Mouse (Mus musculus) forebrain, embryonic 15.5 days (tissue): Measurements from ENCODE around the gene Mcoln1. TPM values are rescaled to one million over a fixed set of nuclear protein-coding genes. Genes with fewer than 3 reads are reported as not detected.

Experiments
- ATAC-seq: fragments of 200-750 bp; cut with Nextera tagmentation; replicated peaks from 2 replicates; pipeline ENCODE4 v1.8.0; 2017; ENCODE audit warnings: mild to moderate bottlenecking, moderate TSS enrichment, moderate library complexity
- H3K27ac ChIP-seq: fragments of 300-500 bp; sonication (generic); replicated peaks from 2 replicates; pipeline ENCODE4 v1.5.1; 2015; ENCODE audit warnings: mild to moderate bottlenecking, inconsistent platforms
- H3K27me3 ChIP-seq: fragments of 300-500 bp; sonication (generic); 2 replicates; pipeline ENCODE4 v1.6.1; 2015; ENCODE audit warnings: inconsistent platforms
- H3K36me3 ChIP-seq: fragments of 300-500 bp; sonication (generic); 2 replicates; pipeline ENCODE4 v1.6.1; 2015; ENCODE audit warnings: mild to moderate bottlenecking, inconsistent platforms
- H3K4me1 ChIP-seq: fragments of 300-500 bp; sonication (generic); 2 replicates; pipeline ENCODE4 v1.6.1; 2015; ENCODE audit warnings: inconsistent platforms
- H3K4me2 ChIP-seq: fragments of 300-500 bp; sonication (generic); replicated peaks from 2 replicates; pipeline ENCODE4 v1.6.1; 2015; ENCODE audit warnings: mild to moderate bottlenecking, inconsistent platforms
- H3K4me3 ChIP-seq: fragments of 300-500 bp; sonication (generic); 2 replicates; pipeline ENCODE4 v1.5.1; 2015; ENCODE audit warnings: mild to moderate bottlenecking, inconsistent platforms
- H3K9ac ChIP-seq: fragments of 300-500 bp; sonication (generic); replicated peaks from 2 replicates; pipeline ENCODE4 v1.6.1; 2015; ENCODE audit warnings: mild to moderate bottlenecking, inconsistent platforms
- H3K9me3 ChIP-seq: fragments of 300-500 bp; sonication (generic); 2 replicates; pipeline ENCODE4 v1.6.1; 2016; ENCODE audit warnings: inconsistent platforms
- WGBS: fragments of 180-500 bp; shearing (Covaris S2); methylation state at CpG from one replicate; pipeline ENCODE4 v1.1.7; 2015; ENCODE audit warnings: mixed read lengths; 5-methylcytosine and 5-hydroxymethylcytosine counted together
- polyA plus RNA-seq: library from polyadenylated mRNA; unstranded; fragments of >200 nt; fragmentation: Nextera tagmentation; extraction: Ambion mirVana; gene quantifications from 2 replicates; pipeline ENCODE4 v1.2.1, GENCODE M21; 2015

Mcoln1 gene
- polyA plus RNA-seq, 1 experiment from 2014 or later: 88.9 TPM

GRCm38 (mm10) chr8:3537666-3538065, 37.4 kb downstream of the Mcoln1 start:
- Histone ChIP-seq H3K27ac (no peak overlapping the region), H3K4me2 (no peak overlapping the region), H3K9ac (no peak overlapping the region), H3K4me3 (no peak overlapping the region), H3K36me3 (peaks cover 36% of the 10 kb centered on the region), H3K9me3 (no peaks in the 10 kb centered on the region), H3K27me3 (no peaks in the 10 kb centered on the region), H3K4me1 (no peaks in the 10 kb centered on the region)
- ATAC-seq: no peak
- 95% methylated on average over 26 of the region's 26 CpGs for WGBS

- Histone ChIP-seq H3K36me3 (peaks cover 48% of the 10 kb centered on the region), H3K4me3 (no peak overlapping the region), H3K27ac (no peak overlapping the region), H3K4me2 (no peak overlapping the region), H3K9ac (no peak overlapping the region), H3K27me3 (no peaks in the 10 kb centered on the region), H3K4me1 (no peaks in the 10 kb centered on the region), H3K9me3 (no peaks in the 10 kb centered on the region)
- WGBS: 90% methylated on average over 7 of the region's 7 CpGs
- ATAC-seq: no peak
Measured at GRCm38 (mm10) chr8:3539146-3539545, 38.9 kb downstream of the Mcoln1 start.

- ATAC-seq: no peak
- WGBS: 91% methylated on average over 4 of the region's 4 CpGs
- H3K9me3 ChIP-seq: no peaks in the 10 kb centered on the region
- H3K27ac ChIP-seq: no peak overlapping the region
- no peak overlapping the region for H3K9ac ChIP-seq
- H3K4me1 ChIP-seq: no peaks in the 10 kb centered on the region
- H3K27me3 ChIP-seq: no peaks in the 10 kb centered on the region
- H3K4me2 ChIP-seq: no peak overlapping the region
- no peak overlapping the region for H3K4me3 ChIP-seq
- H3K36me3 ChIP-seq: peaks cover 53% of the 10 kb centered on the region
Measured at GRCm38 (mm10) chr8:3540076-3540475, 39.8 kb downstream of the Mcoln1 start.

- no peaks in the 10 kb centered on the region for H3K27me3 ChIP-seq
- ATAC-seq: no peak
- peaks cover 27% of the 10 kb centered on the region for H3K36me3 ChIP-seq
- H3K9ac ChIP-seq: no peak overlapping the region
- H3K4me2 ChIP-seq: no peak overlapping the region
- no peak overlapping the region for H3K4me3 ChIP-seq
- WGBS: 88% methylated on average over 2 of the region's 2 CpGs
- no peak overlapping the region for H3K27ac ChIP-seq
- no peaks in the 10 kb centered on the region for H3K9me3 ChIP-seq
- no peaks in the 10 kb centered on the region for H3K4me1 ChIP-seq
Measured at GRCm38 (mm10) chr8:3546511-3546910, 46.3 kb downstream of the Mcoln1 start.

GRCm38 (mm10) chr8:3552240-3552639, 52.0 kb downstream of the Mcoln1 start:
- Histone ChIP-seq H3K27ac (no peak overlapping the region), H3K9ac (no peak overlapping the region), H3K27me3 (no peaks in the 10 kb centered on the region), H3K9me3 (no peaks in the 10 kb centered on the region), H3K36me3 (no peaks in the 10 kb centered on the region), H3K4me3 (no peak overlapping the region), H3K4me2 (no peak overlapping the region), H3K4me1 (no peaks in the 10 kb centered on the region)
- 90% methylated on average over 1 of the region's 1 CpGs for WGBS
- no peak for ATAC-seq

- ATAC-seq: no peak; the same call in 1 of the 2 replicates
- no peaks in the 10 kb centered on the region for H3K27me3 ChIP-seq
- no peaks in the 10 kb centered on the region for H3K9me3 ChIP-seq
- no peak overlapping the region for H3K4me3 ChIP-seq
- no peaks in the 10 kb centered on the region for H3K4me1 ChIP-seq
- no peaks in the 10 kb centered on the region for H3K36me3 ChIP-seq
- no peak overlapping the region for H3K4me2 ChIP-seq
- WGBS: 62% methylated on average over 4 of the region's 4 CpGs
- H3K27ac ChIP-seq: no peak overlapping the region
- H3K9ac ChIP-seq: no peak overlapping the region
Measured at GRCm38 (mm10) chr8:3556114-3556513, 55.9 kb downstream of the Mcoln1 start.

Other genes with a start within 250 kb of the Mcoln1 start
- gene Insr, start 220.8 kb upstream of the Mcoln1 start, polyA plus RNA-seq: 63.2 and 66.5 TPM in 2 replicates
- gene A430078G23Rik, start 147.0 kb upstream of the Mcoln1 start, polyA plus RNA-seq: 0.11 and 0.15 TPM in 2 replicates
- 11.5 and 12.7 TPM in 2 replicates for gene Arhgef18, start 107.5 kb upstream of the Mcoln1 start, polyA plus RNA-seq
- 3.3 and 3.8 TPM in 2 replicates for gene Pex11g, start 32.8 kb upstream of the Mcoln1 start, polyA plus RNA-seq
- 0.11 and 0.25 TPM in 2 replicates for gene Tex45, start 29.6 kb upstream of the Mcoln1 start, polyA plus RNA-seq
- 74.3 and 79.6 TPM in 2 replicates for gene Zfp358, start 7.3 kb upstream of the Mcoln1 start, polyA plus RNA-seq
- gene Pnpla6, start 14.9 kb downstream of the Mcoln1 start, polyA plus RNA-seq: 28.0 and 28.1 TPM in 2 replicates
- gene C330021F23Rik, start 67.5 kb downstream of the Mcoln1 start, polyA plus RNA-seq: 0.64 and 0.89 TPM in 2 replicates
- 33.4 and 34.8 TPM in 2 replicates for gene Camsap3, start 86.8 kb downstream of the Mcoln1 start, polyA plus RNA-seq
- 65.6 and 68.6 TPM in 2 replicates for gene Xab2, start 120.9 kb downstream of the Mcoln1 start, polyA plus RNA-seq
- 107 and 112 TPM in 2 replicates for gene Pet100, start 121.1 kb downstream of the Mcoln1 start, polyA plus RNA-seq
- 0.14 and 0.50 TPM in 2 replicates for gene Pcp2, start 125.1 kb downstream of the Mcoln1 start, polyA plus RNA-seq
- 50.7 and 61.9 TPM in 2 replicates for gene Stxbp2, start 130.5 kb downstream of the Mcoln1 start, polyA plus RNA-seq
- gene Retn, start 155.3 kb downstream of the Mcoln1 start, polyA plus RNA-seq: 0.42 TPM in 1 of 2 replicates, not detected in the other
- 0.20 and 0.22 TPM in 2 replicates for gene Mcemp1, start 165.3 kb downstream of the Mcoln1 start, polyA plus RNA-seq
- 9.1 and 17.3 TPM in 2 replicates for gene Fcor, start 171.9 kb downstream of the Mcoln1 start, polyA plus RNA-seq
- gene Trappc5, start 175.8 kb downstream of the Mcoln1 start, polyA plus RNA-seq: 59.4 and 60.7 TPM in 2 replicates
- 0.37 and 0.47 TPM in 2 replicates for gene Fcer2a, start 193.7 kb downstream of the Mcoln1 start, polyA plus RNA-seq
- gene Clec4g, start 220.2 kb downstream of the Mcoln1 start, polyA plus RNA-seq: not detected in 2 replicates
- gene Cd209a, start 248.5 kb downstream of the Mcoln1 start, polyA plus RNA-seq: not detected in 2 replicates